19 mouse cellular contexts compared by ENCODE assay signal in the genomic region with DNA sequence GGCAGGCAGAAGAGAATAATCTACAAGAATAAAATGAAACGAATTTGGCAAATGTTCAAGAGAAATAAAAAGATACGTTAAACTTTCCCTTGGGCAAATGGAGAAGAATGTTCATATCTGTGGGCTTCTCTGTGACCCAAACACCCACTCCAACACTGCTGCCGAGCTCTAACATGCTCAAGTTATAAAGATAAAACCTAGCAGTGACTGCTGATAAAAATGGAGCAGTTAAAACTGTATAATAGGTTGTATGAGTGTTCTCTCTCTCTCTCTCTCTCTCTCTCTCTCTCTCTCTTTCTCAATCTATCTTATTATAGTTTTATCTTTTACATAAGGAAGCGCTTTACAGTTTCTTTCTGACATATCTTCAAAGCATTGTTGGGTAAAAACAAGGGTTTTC.
"Had no signal": no experiment of that assay in that cellular context is flagged by ENCODE, and none has a peak within 500 bp of the region (broad histone marks: within the 10 kb centered on the region; RNA-seq: fewer than 3 reads in every experiment).

No protein-coding gene starts in this region.

- H3K4me3 ChIP-seq: liver, embryonic 15.5 days; midbrain, embryonic 10.5 days; midbrain, embryonic 12.5 days; myocyte; neural tube, embryonic 13.5 days; neural tube, embryonic 15.5 days had no signal

- H3K9me3 ChIP-seq: liver, embryonic 15.5 days; midbrain, embryonic 10.5 days; midbrain, embryonic 12.5 days; neural tube, embryonic 13.5 days; neural tube, embryonic 15.5 days had no signal

- H3K36me3 ChIP-seq: liver, embryonic 15.5 days; midbrain, embryonic 10.5 days; midbrain, embryonic 12.5 days; neural tube, embryonic 13.5 days; neural tube, embryonic 15.5 days had no signal

- H3K4me1 ChIP-seq: liver, embryonic 15.5 days had no signal

- ATAC-seq: liver, postnatal 0 days; midbrain, embryonic 16.5 days had no signal

- H3K4me2 ChIP-seq: liver, embryonic 15.5 days; midbrain, embryonic 12.5 days; neural tube, embryonic 13.5 days; neural tube, embryonic 15.5 days had no signal

- H3K9ac ChIP-seq: liver, embryonic 15.5 days; liver, postnatal 0 days; midbrain, embryonic 12.5 days; neural tube, embryonic 13.5 days; neural tube, embryonic 15.5 days had no signal

- H3K27me3 ChIP-seq: liver, embryonic 15.5 days; midbrain, embryonic 12.5 days; neural tube, embryonic 13.5 days; neural tube, embryonic 15.5 days had no signal

- H3K27ac ChIP-seq: liver, embryonic 15.5 days; macrophage; midbrain, embryonic 10.5 days; midbrain, embryonic 12.5 days; neural tube, embryonic 13.5 days; neural tube, embryonic 15.5 days had no signal

- DNase-seq: liver, postnatal 0 days; lung, adult 2 months; lung, postnatal 14 days; lung, postnatal 36 days; midbrain, embryonic 14.5 days; retina, postnatal 1 day; right cerebral cortex, adult 18-20 months; right cerebral cortex, postnatal 14 days; thymus, adult 18-20 months; thymus, postnatal 14 days; thymus, postnatal 36 days had no signal
